In genomic region chr17:51534270-51534669, GRCm38 (mm10) we compare ENCODE assay signal across 9 mouse cellular contexts.
DNase-seq lines count a peak whose midpoint lies in the region; ATAC-seq lines count a peak whose summit lies in the region.
"Had no signal": no experiment of that assay in that cellular context is flagged by ENCODE, and none has a peak within 500 bp of the region (broad histone marks: within the 10 kb centered on the region; RNA-seq: fewer than 3 reads in every experiment).

No protein-coding gene starts in this region.

- peak; percentile 35 for DNase-seq in embryo, embryonic 10 days (ENCODE audit: low spot score)
- DNase-seq in embryo, embryonic 9.5 days (ENCODE audit: extremely low spot score), result no peak
- DNase-seq in right cerebral cortex, adult 18-20 months, result peak; percentile 22
- DNase-seq in right cerebral cortex, postnatal 36 days (ENCODE audit: low spot score in 2 of 2), result no peak
- no peak for DNase-seq in yolk sac, embryonic 10.5 days (ENCODE audit: low spot score)
- no peak for DNase-seq in kidney, postnatal 10 days

- H3K27ac ChIP-seq in limb, embryonic 12.5 days, result no peak overlapping the region
- no peak overlapping the region for H3K27ac ChIP-seq in stomach, embryonic 16.5 days (ENCODE audit: low read length)
- H3K27ac ChIP-seq: liver, embryonic 15.5 days had no signal

- H3K4me2 ChIP-seq in limb, embryonic 12.5 days, result peak overlapping the region; percentile 52
- peak overlapping the region; percentile 17 for H3K4me2 ChIP-seq in stomach, embryonic 16.5 days (ENCODE audit: low read depth, low read length)
- H3K4me2 ChIP-seq: liver, embryonic 15.5 days had no signal

- peaks cover 12% of the 10 kb centered on the region for H3K27me3 ChIP-seq in limb, embryonic 12.5 days
- no peaks in the 10 kb centered on the region for H3K27me3 ChIP-seq in stomach, embryonic 16.5 days (ENCODE audit: control insufficient read depth, insufficient read depth, low read length)
- H3K27me3 ChIP-seq: liver, embryonic 15.5 days had no signal

- 0 out of 2 replicates have a peak overlapping the region, but pooled peaks have one; percentile 11 for H3K4me3 ChIP-seq in limb, embryonic 12.5 days (replicated peaks)
- no peak overlapping the region for H3K4me3 ChIP-seq in stomach, embryonic 16.5 days (replicated peaks; ENCODE audit: low read length)
- H3K4me3 ChIP-seq: liver, embryonic 15.5 days had no signal

- no peak for ATAC-seq in limb, embryonic 12.5 days (ENCODE audit: insufficient number of reproducible peaks, insufficient read depth, low FRiP score, low TSS enrichment, low read depth)
- no peak for ATAC-seq in stomach, embryonic 16.5 days (ENCODE audit: insufficient read depth, low FRiP score)

- 21% methylated on average over 14 of the region's 14 CpGs for WGBS in limb, embryonic 12.5 days
- WGBS in stomach, embryonic 16.5 days, result 26% methylated on average over 14 of the region's 14 CpGs

- H3K4me1 ChIP-seq in limb, embryonic 12.5 days (replicated peaks), result peaks cover 13% of the 10 kb centered on the region
- H3K4me1 ChIP-seq in stomach, embryonic 16.5 days (ENCODE audit: control insufficient read depth, insufficient read depth, low read length), result peaks cover 3% of the 10 kb centered on the region; the same call in 1 of the 2 replicates
- H3K4me1 ChIP-seq: liver, embryonic 15.5 days had no signal

- no peak overlapping the region for H3K9ac ChIP-seq in limb, embryonic 12.5 days (replicated peaks)
- no peak overlapping the region for H3K9ac ChIP-seq in stomach, embryonic 16.5 days (ENCODE audit: low read length)
- H3K9ac ChIP-seq: liver, embryonic 15.5 days had no signal

- no peaks in the 10 kb centered on the region for H3K9me3 ChIP-seq in limb, embryonic 12.5 days
- H3K9me3 ChIP-seq in stomach, embryonic 16.5 days (replicated peaks; ENCODE audit: control insufficient read depth, low read length), result no peaks in the 10 kb centered on the region
- H3K9me3 ChIP-seq: liver, embryonic 15.5 days had no signal

- H3K36me3 ChIP-seq in limb, embryonic 12.5 days, result no peaks in the 10 kb centered on the region
- H3K36me3 ChIP-seq in stomach, embryonic 16.5 days (ENCODE audit: control insufficient read depth, insufficient read depth, low read length), result no peaks in the 10 kb centered on the region
- H3K36me3 ChIP-seq: liver, embryonic 15.5 days had no signal

Comparison
In these comparisons a context has a peak if more than half of its experiments do, and no peak if none do; other contexts are left out.
1. DNase-seq: peak in embryo, embryonic 10 days (single experiment) and right cerebral cortex, adult 18-20 months (single experiment); none in embryo, embryonic 9.5 days (single experiment), right cerebral cortex, postnatal 36 days (0 of 2), yolk sac, embryonic 10.5 days (single experiment) and kidney, postnatal 10 days (single experiment).